Mouse (Mus musculus): ENCODE data around the gene Duxbl2.
"Not testable (repeated sequence)": the region's sequence is repeated elsewhere in the genome, so short reads cannot be mapped to it uniquely, and the experiment has no call there.

Gene Duxbl2

GRCm38 (mm10) chr14:26118150-26118549, at the start of gene Duxbl2:
Duxbl2 (plus strand) TSS chr14:26118349.
- DNase-seq: not testable (repeated sequence)

GRCm38 (mm10) chr14:26076620-26077390, 41.3 kb upstream of the Duxbl2 start:
- DNase-seq: not testable (repeated sequence)

- DNase-seq: not testable (repeated sequence)
These were observed 36.9 kb upstream of the Duxbl2 start, which contains the start of gene Cphx2 for GRCm38 (mm10) chr14:26081216-26081615. Cphx2 (plus strand) TSS chr14:26081516.

- not testable (repeated sequence) for DNase-seq
These were observed 36.2 kb upstream of the Duxbl2 start, which contains the start of gene Cphx3 for GRCm38 (mm10) chr14:26081997-26082396. Cphx3 (plus strand) TSS chr14:26082297.

GRCm38 (mm10) chr14:26097622-26098021, 20.5 kb upstream of the Duxbl2 start:
- DNase-seq: not testable (repeated sequence)

- DNase-seq: not testable (repeated sequence)
These were observed 426 bp downstream of the Duxbl2 start for GRCm38 (mm10) chr14:26118550-26119000.

GRCm38 (mm10) chr14:26119095-26119494, 946 bp downstream of the Duxbl2 start:
- not testable (repeated sequence) for DNase-seq

GRCm38 (mm10) chr14:26147095-26147494, 28.9 kb downstream of the Duxbl2 start:
- not testable (repeated sequence) for DNase-seq

GRCm38 (mm10) chr14:26156032-26156431, 37.9 kb downstream of the Duxbl2 start:
- not testable (repeated sequence) for DNase-seq

- DNase-seq: not testable (repeated sequence)
These were observed 43.0 kb downstream of the Duxbl2 start for GRCm38 (mm10) chr14:26161156-26161555.

- DNase-seq: not testable (repeated sequence)
These were observed 44.3 kb downstream of the Duxbl2 start for GRCm38 (mm10) chr14:26162423-26162822.

- not testable (repeated sequence) for DNase-seq
These were observed 47.1 kb downstream of the Duxbl2 start for GRCm38 (mm10) chr14:26165266-26165665.

GRCm38 (mm10) chr14:26173955-26174354, 55.8 kb downstream of the Duxbl2 start:
- DNase-seq: not testable (repeated sequence)

- DNase-seq: not testable (repeated sequence)
These were observed 56.9 kb downstream of the Duxbl2 start for GRCm38 (mm10) chr14:26175028-26175427.

Data from right cerebral cortex, postnatal 25 days (tissue).